Mouse (Mus musculus) brain, embryonic 14.5 days (tissue): Measurements from ENCODE around the gene Plch1.

Experiments used
- CTCF ChIP-seq: fragments of 200-500 bp; IDR thresholded peaks from 2 replicates; pipeline ENCODE4 v1.5.1; 2012; ENCODE audit warnings: inconsistent platforms, mild to moderate bottlenecking, moderate library complexity, borderline replicate concordance; ENCODE audit not compliant: insufficient read depth, insufficient read length; ENCODE audit errors: extremely low read depth
- POLR2A ChIP-seq: fragments of 200-500 bp; IDR thresholded peaks from 2 replicates; pipeline ENCODE4 v1.6.1; 2012; ENCODE audit warnings: mild to moderate bottlenecking, inconsistent platforms, borderline replicate concordance; ENCODE audit not compliant: poor library complexity, insufficient read depth, insufficient read length, severe bottlenecking; ENCODE audit errors: extremely low read depth

- TF ChIP-seq CTCF = no peak
- no peak for TF ChIP-seq POLR2A
Measured at GRCm38 (mm10) chr3:63772617-63773305, 126.5 kb downstream of the Plch1 start.
